Mouse (Mus musculus) R1 (cell line): ENCODE results near the gene Nxpe3.
A peak's percentile ranks its signal among the peaks of the same experiment; 100 is the strongest.
"Not testable (repeated sequence)": the region's sequence is repeated elsewhere in the genome, so short reads cannot be mapped to it uniquely, and the experiment has no call there.

Experiments used
- DNase-seq: peaks from one replicate; pipeline ENCODE4 v3.0.0-alpha.2; 2018; ENCODE audit warnings: low read depth, low spot score

Gene Nxpe3

DNA sequence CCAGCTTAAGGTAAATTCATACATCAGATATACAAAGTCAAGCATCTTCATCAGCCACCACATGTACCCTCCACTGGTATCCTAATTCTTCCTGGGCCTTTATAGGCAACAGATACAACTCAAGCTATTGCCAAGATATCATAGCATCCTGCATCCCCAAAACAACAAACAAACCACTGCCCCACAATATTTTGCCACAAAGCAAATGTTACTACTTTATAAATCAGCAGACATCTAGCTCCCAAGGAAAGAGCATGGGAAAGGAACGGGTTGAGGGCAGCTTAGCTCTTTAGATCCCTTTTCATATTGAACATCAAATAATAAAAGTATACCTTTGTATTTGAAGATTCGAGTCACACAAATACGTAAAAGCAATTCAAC, 57.0 kb downstream of the Nxpe3 start:
- no peak for DNase-seq

DNA sequence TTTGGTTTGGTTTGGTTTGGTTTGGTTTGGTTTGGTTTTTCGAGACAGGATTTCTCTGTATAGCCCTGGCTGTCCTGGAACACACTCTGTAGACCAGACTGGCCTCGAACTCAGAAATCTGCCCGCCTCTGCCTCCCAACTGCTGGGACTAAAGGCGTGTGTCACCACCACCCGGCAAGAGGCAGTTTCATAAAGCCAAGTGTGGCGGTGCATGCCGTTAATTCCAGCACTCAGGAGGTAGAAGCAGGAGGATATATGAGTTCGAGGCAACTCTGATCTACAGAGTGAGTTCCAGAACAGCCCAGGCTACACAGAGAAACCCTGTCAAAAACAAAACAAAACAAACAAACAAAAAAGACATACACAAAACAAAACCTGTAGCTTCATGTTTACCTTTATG, 57.4 kb downstream of the Nxpe3 start:
- not testable (repeated sequence) for DNase-seq

DNA sequence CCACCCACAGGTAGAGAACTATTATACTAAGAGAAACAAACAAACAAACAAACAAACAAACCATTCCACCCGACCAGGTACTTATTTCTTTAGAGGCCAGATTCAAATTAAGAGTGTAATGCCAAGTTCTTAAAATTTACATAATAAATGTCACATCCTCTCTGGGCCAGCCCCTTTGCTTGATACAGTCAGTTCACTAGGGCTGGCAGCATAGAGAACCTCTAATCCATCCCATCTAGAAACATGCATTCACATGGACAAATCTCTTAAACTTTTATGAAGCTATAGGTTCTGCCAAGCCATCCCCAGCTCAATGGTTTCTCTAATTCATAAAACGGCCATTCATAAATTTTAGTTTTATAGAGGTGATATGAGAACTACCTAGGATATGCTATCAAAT, 57.9 kb downstream of the Nxpe3 start:
- no peak for DNase-seq

DNA sequence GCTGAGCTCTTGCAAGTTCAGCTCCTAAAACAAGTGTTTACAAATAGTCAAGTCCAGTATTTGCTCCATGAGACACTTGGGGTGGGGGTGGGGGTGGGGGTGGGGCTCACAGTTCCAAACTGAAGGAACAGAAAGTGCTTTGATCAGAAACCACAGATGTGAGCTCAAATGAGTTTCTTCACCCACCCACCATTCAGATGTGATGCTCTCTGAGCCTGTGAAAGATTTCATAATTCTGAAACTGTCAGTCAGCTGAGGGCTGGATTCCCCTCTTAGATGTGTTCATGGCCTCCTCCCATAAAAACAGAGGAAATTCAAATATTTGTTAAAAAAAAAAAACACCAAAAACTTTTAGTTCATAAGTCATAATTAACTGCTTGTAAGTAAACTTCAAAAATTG, 59.3 kb downstream of the Nxpe3 start:
- DNase-seq = no peak

DNA sequence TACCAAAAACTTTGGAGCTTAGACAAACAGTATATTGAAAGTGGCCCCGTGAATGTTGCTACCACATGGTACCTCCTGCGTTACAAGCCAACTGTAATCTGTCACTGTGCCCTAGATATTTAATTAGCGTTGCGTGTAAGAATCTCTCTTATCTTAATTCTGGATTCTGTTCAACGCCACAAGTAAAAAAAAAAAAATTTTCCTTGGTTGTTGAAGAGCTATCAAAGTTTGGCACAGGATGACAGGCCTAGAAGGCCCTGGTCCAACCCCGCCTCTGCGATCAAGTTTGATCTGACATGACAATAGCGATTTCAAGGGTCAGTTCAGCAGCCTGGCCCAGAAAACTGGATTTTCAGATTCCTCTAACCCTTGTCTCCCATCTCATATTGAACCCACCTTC, 62.5 kb downstream of the Nxpe3 start:
- no peak for DNase-seq

DNA sequence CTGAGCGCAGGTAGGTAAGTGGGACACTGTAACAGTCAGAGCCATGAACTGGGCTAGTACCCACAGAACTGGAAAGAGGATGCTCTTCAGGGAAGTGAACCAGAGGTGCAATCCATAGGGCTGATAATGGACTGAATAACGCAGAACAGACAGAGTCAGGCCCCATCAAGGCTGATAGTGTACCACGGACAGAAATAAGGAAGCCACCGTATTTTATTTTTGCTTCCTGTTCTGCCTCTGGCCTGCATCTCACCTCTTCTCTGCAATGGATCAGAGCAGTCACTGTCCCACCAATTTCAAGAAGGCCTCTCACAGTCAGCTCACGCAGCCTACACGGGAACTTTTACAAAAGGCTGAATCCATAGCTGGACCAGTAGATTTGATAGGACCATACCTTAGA, 63.0 kb downstream of the Nxpe3 start:
- DNase-seq = no peak

DNA sequence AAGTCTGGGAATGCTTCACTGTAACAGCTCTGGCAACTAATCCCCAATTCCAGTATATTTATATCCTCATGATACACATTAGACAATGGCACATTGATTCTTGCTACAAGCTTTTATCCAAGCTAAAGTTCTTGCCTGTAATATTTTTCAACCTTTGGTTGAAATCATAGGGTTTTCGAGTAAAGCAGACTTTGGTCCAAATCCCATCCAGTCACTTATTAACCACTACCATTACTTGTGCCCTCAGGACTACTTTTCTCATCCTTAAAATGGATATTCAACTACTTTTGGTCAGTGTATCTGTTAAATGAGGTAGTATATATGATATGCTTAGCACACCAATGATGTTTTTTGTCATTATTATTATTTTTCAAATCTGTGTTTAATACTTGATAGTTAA, 63.6 kb downstream of the Nxpe3 start:
- DNase-seq = no peak

DNA sequence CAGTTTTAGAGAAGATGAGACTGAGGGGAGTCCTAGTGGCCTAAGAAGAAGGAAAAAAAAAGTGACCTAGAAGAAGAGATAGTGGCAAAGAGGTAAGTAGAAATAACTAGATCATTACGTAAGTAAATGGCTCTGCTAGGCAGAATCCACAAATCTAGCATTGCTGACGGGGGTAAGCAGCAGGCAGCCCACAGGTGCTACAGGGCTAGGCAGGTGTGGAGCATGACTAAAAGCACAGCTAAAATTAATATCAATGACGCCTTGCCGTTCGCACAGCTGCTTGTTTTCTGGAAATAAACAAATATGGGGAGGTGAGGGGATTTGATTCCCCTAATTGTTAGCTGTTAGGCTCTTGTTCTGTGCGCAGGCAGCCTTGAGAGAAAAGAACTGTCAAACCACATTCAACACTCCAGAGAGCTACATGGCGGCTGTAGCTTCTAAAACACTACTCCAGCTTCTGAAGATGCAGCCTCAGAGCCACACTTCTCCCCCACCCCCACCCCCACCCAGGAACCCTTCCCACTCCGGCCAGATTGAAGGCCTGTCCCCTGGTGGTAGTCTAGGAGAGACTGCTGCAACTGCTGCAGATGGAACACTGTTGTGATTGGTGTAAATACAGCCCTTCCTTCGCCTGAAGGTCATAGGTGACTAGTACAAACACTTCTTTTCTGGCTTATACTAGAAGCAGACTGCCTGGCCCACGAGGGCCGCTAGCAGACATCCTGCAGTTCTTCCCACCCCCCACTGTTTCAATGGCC, 71.5 kb downstream of the Nxpe3 start:
- DNase-seq = peak; percentile 58

DNA sequence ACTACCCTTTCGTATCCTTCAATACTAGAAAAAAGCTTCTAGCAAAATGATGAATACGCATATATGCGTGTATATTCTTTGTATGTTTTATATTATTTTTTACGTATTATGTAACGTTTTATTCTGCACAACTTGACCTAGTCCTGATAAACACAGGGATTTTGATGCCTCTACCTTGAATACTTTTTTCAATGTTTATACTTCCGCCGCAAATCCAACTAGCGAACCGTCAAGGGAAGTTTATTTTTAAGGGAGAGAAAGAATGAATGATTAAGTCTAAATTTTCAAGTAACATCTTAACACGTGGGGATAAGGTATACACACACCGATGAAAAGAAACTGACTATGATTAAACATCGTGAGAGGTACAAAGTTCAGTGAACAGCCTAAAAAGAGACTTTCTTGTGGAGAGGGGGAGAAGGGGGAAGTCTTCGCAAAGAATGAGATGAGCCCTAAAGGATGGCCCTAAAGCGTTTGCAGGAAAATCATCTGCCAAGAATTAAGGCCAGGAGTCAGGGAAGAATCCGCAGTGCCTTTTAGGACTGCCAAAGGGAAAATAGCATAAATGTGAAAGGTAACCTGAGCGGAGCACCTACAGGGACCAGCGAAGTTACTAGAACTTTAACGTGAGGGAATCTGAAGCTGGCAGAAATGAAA, 72.2 kb downstream of the Nxpe3 start:
- no peak for DNase-seq

DNA sequence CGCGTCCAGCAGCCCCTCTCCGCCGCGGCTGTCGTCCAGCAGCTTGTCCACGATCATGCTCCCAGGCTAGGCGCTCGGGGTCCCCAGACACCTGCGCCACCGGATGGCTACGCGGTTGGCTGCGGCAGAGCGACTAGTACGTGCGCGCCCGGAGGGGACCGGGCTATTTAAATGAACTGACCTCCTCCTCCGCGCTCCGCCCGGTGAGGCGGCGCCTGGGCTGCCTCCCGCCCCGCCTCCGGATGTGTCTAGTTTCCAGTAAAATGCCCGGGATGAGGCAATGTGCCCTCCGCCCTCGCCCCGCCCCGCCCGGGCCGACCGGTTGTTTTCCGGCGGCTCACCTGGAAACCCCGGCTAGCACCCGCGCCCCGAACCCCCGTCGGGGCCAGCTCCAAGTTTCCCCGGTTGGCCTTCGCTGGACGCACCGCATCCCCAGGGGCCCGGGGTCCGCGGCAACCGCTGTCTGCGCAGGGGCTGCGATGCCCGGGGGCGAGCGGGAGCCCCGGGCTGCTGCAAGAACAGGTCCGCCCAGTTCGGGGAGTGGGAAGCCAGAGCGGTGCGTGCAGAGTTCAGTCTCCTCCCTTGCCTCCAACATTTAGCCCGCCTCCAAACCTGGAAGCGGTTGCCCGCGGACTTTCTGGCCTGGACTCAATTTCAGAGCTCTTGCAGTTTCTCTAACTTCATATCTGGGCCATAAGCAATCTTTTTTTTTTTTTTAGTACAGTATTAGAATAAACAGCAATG, 72.9 kb downstream of the Nxpe3 start:
- peak; percentile 91 for DNase-seq

DNA sequence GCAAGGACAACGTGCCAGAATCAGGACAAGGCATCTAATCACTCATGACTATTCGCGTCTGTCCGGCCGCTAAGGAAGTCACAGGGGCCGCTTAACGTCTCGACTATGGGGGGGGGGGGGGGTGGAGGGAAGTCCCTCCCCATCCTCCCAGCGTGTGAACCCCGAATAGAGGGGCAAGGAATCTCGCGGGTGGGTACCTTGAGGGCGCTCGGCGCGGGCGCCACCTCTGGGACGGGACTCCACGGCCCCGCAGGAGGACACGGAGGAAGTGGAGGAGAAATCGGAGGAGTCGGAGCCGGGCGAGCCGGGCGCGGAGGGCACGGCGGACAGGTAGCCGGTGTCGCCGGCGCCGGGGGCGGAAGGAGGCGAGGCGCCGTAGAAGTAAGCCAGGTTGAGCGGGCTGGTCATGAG, 73.5 kb downstream of the Nxpe3 start:
- DNase-seq = peak; percentile 45

DNA sequence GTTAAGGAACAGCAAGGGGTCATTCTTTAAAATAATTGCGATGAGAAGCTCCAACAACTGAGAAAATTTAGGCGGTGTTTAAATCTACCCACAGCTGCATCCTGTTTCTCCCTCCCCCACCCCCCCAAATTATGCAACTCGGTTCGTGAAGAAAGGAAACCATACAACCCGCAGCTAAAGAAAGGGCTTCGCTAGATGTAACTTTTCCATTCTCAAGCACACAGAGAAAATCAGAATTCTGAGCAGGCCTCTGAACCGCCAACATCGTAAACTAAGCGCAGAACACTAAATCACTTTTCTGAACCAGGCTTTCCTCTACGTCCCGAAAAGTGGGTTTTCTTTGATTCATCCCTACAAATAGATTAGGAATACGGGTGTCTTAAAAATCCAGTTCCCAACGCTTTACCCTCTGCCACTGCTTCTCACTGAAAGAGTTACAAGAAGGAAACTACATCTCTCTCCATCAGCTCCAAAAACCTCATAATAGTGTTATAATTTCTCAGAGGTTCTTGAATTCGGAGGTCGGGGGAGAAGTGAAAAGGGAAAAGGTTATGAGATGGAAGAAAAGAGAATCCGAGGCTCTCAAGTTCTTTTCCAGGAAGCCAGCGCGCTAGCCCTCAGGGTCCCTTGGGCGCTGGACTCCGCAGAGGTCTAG, 74.0 kb downstream of the Nxpe3 start:
- no peak for DNase-seq

DNA sequence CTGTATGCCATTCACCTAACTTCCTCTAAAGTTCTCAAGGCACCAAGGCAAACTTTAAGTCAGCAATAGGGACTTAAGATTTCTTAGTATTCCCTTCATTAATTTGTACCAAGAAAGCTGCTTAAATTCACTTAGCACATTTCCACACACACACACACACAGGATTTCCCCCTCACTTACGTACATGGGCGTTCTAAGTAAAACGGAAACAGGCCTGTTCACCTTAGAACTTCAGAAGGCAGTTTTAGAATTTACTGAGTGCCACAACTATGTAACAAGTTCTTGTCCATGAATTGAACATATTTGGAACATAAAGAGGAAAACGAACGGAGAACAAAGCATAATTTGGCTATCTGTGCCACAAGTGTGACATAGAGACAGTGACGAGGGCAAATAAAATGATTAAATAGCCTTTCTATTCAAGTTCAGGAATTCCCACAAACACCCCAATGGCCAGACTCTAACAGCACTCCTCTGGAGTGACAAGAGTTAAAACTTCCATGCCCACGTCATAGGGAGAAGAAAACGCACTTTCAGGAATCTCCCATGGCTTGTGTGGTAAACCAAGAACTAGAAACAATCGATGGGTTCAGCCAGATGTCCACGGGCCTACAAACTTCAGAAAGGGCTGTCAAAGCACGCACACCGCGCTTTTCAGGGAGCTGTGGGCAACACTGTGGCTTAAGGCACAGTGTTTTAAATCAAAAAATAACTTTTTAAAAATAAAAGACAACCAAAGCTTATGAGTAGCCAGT, 74.7 kb downstream of the Nxpe3 start:
- DNase-seq = no peak

DNA sequence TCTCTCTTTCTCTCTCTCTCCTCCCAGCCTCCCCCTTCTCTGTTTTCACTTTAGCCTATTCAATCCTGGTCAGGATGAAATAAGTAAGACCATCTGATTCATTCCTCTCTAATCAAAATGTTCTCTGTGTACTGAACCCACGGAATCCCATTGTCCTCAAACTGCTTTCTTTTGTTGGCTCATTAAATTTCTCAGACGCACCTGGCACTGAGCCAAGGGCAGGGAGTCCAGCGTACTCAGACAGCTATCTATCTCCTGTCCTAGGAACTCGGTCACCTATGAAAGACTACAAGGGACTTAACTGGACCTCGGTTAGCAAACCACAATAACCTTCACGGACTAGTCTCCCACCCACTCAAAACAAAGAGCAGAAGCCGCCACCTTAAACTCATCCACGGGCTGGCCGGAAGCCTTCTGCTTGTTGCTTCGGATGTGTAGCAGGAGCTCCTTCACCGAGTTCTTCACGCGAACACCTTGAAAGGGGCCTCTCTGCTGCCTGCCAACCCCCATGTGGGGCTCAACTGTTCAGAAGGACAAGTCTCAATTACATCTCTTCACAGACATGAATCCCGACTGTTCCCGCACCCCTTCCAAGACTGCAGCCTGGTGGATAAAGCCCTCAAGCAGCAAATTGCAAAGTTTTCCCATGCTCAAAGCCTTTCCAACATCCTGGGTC, 75.8 kb downstream of the Nxpe3 start:
- peak; percentile 27 for DNase-seq

DNA sequence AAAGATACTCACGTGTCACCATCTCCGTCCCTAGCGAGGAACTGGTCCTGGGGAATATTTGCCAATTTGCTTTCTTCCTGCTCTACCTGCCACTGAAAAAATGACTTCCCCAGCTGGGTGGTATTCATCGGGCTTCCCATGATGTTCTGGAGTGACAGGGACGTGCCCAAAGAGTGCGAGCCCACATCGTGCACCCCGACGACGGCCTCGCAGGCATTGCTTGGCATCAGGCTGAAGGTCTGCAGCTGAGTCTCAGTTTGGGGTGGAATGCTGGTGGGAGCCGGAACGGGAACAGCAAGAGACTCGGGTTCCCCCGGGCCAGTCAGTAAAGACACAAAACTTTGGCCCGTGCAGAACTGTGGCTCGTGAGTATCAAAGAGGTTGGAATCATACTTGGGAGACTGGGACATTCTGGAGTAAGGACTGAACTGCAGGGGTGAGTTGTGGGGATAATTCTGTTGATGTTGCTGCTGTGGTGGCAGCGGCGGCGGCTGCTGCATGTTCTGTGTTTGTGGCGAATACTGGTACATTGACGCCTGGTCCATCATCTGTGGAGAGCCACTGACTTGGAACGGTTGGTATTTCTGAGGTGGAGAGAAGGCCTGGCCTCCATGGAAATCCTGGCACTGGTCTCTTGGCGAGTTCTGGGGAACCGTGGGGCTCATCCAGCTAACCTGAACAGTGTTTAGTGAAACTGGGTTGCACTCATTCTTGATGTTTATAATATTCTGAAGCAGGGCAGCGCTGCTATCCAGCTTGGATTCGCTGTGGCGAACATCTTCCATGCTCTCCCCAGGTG, 77.2 kb downstream of the Nxpe3 start:
- no peak for DNase-seq

DNA sequence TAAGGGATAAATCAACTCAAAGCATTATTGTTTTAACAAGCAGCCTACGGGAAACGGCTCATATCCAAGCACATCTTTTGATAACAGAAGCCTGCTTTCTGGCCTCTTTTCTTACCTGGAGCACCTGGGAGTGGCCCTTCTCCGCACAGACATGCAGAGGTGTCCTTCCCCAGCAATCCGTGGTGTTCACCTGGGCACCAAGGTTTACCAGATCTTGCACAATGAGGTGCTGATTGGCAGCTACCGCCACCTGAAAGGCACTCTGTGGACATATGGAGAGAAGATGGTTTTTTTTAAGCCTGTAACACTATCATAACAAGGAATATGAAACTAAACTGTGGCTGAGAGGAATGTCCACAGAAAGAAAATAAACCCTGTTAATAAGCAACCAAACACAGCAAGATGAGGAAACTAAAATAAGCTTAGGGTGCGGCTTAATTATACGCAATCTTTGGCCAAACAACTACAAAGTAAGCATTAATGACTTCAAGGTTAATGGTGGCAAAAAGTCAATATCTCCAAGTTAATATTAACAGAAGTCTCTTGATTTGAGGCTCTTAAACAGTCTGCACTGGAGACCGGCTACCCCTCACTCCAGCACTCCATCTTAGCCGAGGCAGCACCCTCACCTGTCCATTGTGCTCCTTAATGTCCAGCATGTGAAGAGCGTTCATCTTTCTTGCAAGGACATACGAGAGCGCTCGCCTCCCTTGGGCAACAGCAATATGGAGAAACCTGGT, 78.7 kb downstream of the Nxpe3 start:
- DNase-seq = no peak

DNA sequence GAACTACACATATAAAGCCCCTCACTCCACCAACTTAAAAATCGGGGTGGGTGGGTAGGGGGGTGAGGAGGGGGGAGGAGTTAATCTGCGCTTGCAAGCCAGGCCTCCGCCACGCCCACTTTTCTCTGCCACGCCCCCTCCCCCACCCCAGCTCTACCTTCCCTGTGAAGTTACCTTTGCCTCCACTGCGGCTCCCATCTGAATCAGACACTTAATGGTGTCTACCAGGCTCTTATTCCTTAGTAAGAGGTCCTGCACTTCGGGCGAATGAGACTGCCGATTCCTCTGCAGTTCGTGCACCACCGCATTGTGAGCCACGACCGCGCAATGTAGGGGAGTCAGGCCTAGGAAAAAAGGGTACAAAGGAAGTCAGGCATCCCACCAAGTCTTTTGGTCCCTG, 79.6 kb downstream of the Nxpe3 start:
- DNase-seq = peak; percentile 46

DNA sequence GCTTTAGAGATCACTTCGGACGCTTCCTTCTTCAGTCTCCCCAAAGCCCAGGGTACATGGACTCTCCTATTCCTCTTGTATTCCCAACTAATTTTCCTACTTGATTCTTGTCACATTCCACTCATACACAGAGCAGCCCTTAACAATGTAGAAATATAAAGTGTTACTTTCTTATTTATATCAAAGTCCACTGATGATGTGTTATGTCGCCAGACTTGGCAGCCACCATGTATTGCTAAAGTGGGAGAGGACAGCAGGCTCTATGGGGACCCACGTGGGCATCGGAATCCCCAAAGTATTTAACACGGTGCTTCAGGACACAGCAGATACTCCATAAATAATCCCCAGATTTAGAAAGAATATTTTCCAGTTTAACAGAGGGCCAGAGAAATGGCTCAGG, 80.4 kb downstream of the Nxpe3 start:
- no peak for DNase-seq

DNA sequence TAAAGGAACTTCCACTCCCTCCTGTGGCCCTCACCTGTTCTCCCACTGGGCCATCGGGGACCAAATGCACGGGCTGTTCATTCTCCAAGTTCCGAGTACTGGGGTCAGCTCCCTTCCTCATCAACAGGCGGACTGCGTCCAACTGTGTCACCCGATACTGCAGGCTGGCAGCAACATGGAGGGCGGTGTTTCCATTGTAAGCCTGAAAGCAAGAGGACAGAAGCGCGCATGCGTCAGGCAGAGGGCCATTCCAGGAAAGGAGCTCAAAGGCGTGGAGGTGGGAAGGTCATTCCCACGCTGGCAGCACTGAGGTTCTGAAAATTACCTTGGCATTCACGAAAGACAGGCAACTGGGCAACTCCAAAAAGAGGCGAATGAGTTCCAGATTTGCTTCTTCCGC, 81.2 kb downstream of the Nxpe3 start:
- peak; percentile 91 for DNase-seq
